8 mouse cellular contexts compared by ENCODE assay signal in the genomic region with DNA sequence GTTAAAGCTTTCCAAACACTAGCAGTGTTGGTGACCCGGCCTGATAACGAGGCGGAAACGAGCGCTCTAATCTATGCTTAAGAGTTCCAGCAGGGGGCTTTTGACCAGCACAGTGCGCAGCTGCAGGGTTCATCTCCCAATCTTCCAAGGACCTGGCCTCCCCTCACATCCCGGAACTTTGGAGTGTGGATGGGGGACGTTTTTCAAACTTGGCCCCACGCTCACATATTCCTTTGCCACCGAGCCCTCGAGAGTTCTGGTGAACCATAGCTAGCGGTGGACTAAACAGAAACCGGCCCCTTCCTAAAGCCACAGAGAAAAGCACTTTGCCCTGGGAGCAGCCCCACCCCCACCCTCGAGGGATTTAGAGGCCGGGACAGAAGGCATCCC. TPM values are rescaled to one million over a fixed set of nuclear protein-coding genes. Genes with fewer than 3 reads are reported as not detected.
DNase-seq lines count a peak whose midpoint lies in the region; ATAC-seq and TF ChIP-seq lines count a peak whose summit lies in the region.

No protein-coding gene starts in this region.

- ATAC-seq in intestine, embryonic 14.5 days (replicated peaks; ENCODE audit: low FRiP score, low TSS enrichment, low read depth), result peak; percentile 82
- peak; percentile 77 for ATAC-seq in neural tube, embryonic 13.5 days (ENCODE audit: low read depth)

- peaks cover 28% of the 10 kb centered on the region for H3K27me3 ChIP-seq in intestine, embryonic 14.5 days (replicated peaks; ENCODE audit: control insufficient read depth, insufficient read depth, low read length)
- H3K27me3 ChIP-seq in neural tube, embryonic 13.5 days, result peaks cover 76% of the 10 kb centered on the region

- peak; percentile 72 to 89 for DNase-seq in adrenal gland, adult (ENCODE audit: inconsistent age in 2 of 2, low spot score in 1 of 2)
- DNase-seq in adrenal gland, postnatal 4 days (ENCODE audit: low spot score in 2 of 2), result no peak
- DNase-seq in adrenal gland, postnatal 25 days, result peak; percentile 53
- DNase-seq in gastrocnemius, postnatal 10 days, result peak; percentile 42
- peak; percentile 78 for DNase-seq in intestine, embryonic 14.5 days (ENCODE audit: low spot score)
- DNase-seq in lung, adult 2 months, result peak; percentile 39
- DNase-seq in layer of hippocampus, postnatal 14 days (ENCODE audit: low spot score in 2 of 2), result no peak

- peak overlapping the region; percentile 44; the same call in 1 of the 2 replicates for H3K27ac ChIP-seq in intestine, embryonic 14.5 days (ENCODE audit: low read depth)
- H3K27ac ChIP-seq in neural tube, embryonic 13.5 days (replicated peaks), result no peak overlapping the region

- H3K4me2 ChIP-seq in intestine, embryonic 14.5 days (ENCODE audit: low read length), result peak overlapping the region; percentile 94
- peak overlapping the region; percentile 67 for H3K4me2 ChIP-seq in neural tube, embryonic 13.5 days

- H3K9me3 ChIP-seq in intestine, embryonic 14.5 days (ENCODE audit: control insufficient read depth, low read length), result no peaks in the 10 kb centered on the region
- no peaks in the 10 kb centered on the region for H3K9me3 ChIP-seq in neural tube, embryonic 13.5 days

- H3K36me3 ChIP-seq in intestine, embryonic 14.5 days (ENCODE audit: control insufficient read depth, insufficient read depth, low read length), result no peaks in the 10 kb centered on the region
- H3K36me3 ChIP-seq in neural tube, embryonic 13.5 days, result no peaks in the 10 kb centered on the region

- H3K4me3 ChIP-seq in intestine, embryonic 14.5 days (ENCODE audit: low read depth, low read length), result peak overlapping the region; percentile 64
- H3K4me3 ChIP-seq in lung, adult 2 months (replicated peaks; ENCODE audit: extremely low read depth, low read depth, low read length), result peak overlapping the region; percentile 64
- peak overlapping the region; percentile 36 for H3K4me3 ChIP-seq in neural tube, embryonic 13.5 days

- no peaks in the 10 kb centered on the region for H3K4me1 ChIP-seq in intestine, embryonic 14.5 days (replicated peaks; ENCODE audit: control insufficient read depth, insufficient read depth, low read length)
- H3K4me1 ChIP-seq in lung, adult 2 months (ENCODE audit: control insufficient read depth, insufficient read depth, low read length), result no peaks in the 10 kb centered on the region
- peaks cover 18% of the 10 kb centered on the region for H3K4me1 ChIP-seq in neural tube, embryonic 13.5 days (replicated peaks)

- H3K9ac ChIP-seq in intestine, embryonic 14.5 days (ENCODE audit: low read length), result peak overlapping the region; percentile 51
- peak overlapping the region; percentile 53 for H3K9ac ChIP-seq in neural tube, embryonic 13.5 days

- 1% methylated on average over 15 of the region's 15 CpGs for WGBS in intestine, embryonic 14.5 days
- under 1% methylated on average over 15 of the region's 15 CpGs for WGBS in lung, adult 2 months
- under 1% methylated on average over 15 of the region's 15 CpGs for WGBS in neural tube, embryonic 13.5 days

- TF ChIP-seq CTCF in lung, adult 2 months (IDR thresholded peaks at IDR 0.05; ENCODE audit: insufficient read depth, low read length), result peak; percentile 59

- peak; percentile 23; the same call in 1 of the 2 replicates for TF ChIP-seq POLR2A in lung, adult 2 months (IDR thresholded peaks at IDR 0.05; ENCODE audit: borderline replicate concordance, extremely low read depth, low read depth, low read length)

RNA-seq across cellular contexts. Expression of gene Utf1, which starts 6.3 kb away (rescaled TPM):
- not detected for total RNA-seq in adrenal gland, postnatal 4 days (2021)
- not detected in 2 replicates for total RNA-seq in adrenal gland, postnatal 25 days (2021)
- total RNA-seq in gastrocnemius, postnatal 10 days (2021), result not detected
- not detected in 2 replicates for polyA plus RNA-seq in intestine, embryonic 14.5 days (2014; fragmentation: Nextera tagmentation; extraction: Ambion mirVana)
- polyA plus RNA-seq in lung, adult 2 months (2012; rRNA removed), result 0.09 TPM in 1 of 2 replicates, not detected in the other
- not detected in 2 replicates for polyA plus RNA-seq in neural tube, embryonic 13.5 days (2015; fragmentation: Nextera tagmentation; extraction: Ambion mirVana)
- total RNA-seq in layer of hippocampus, postnatal 14 days (2021), result not detected

RNA-seq across cellular contexts. Expression of gene 6430531B16Rik, which starts 28.7 kb away (rescaled TPM):
- 1 to 10 TPM in 1 of 2 experiments, under 1 TPM in 1; 0.54 to 1.2 TPM for total RNA-seq in adrenal gland, postnatal 4 days (2021)
- 0.61 TPM in 1 of 2 replicates, not detected in the other for total RNA-seq in adrenal gland, postnatal 25 days (2021)
- not detected for total RNA-seq in gastrocnemius, postnatal 10 days (2021)
- polyA plus RNA-seq in intestine, embryonic 14.5 days (2014; fragmentation: Nextera tagmentation; extraction: Ambion mirVana), result 0.48 TPM in 1 of 2 replicates, not detected in the other
- 5.6 and 6.8 TPM in 2 replicates for polyA plus RNA-seq in lung, adult 2 months (2012; rRNA removed)
- polyA plus RNA-seq in neural tube, embryonic 13.5 days (2015; fragmentation: Nextera tagmentation; extraction: Ambion mirVana), result 0.68 and 0.71 TPM in 2 replicates
- total RNA-seq in layer of hippocampus, postnatal 14 days (2021), result under 1 TPM; 0.39 to 0.83 TPM

RNA-seq across cellular contexts. Expression of gene Adam8, which starts 42.5 kb away (rescaled TPM):
- total RNA-seq in adrenal gland, postnatal 4 days (2021), result 1 to 10 TPM; 1.8 to 2.0 TPM
- total RNA-seq in adrenal gland, postnatal 25 days (2021), result 1.9 and 2.1 TPM in 2 replicates
- 1 to 10 TPM in 1 of 2 experiments, under 1 TPM in 1; 0.35 to 1.1 TPM for total RNA-seq in gastrocnemius, postnatal 10 days (2021)
- 1.6 and 2.1 TPM in 2 replicates for polyA plus RNA-seq in intestine, embryonic 14.5 days (2014; fragmentation: Nextera tagmentation; extraction: Ambion mirVana)
- 19.2 and 21.2 TPM in 2 replicates for polyA plus RNA-seq in lung, adult 2 months (2012; rRNA removed)
- 3.3 and 3.4 TPM in 2 replicates for polyA plus RNA-seq in neural tube, embryonic 13.5 days (2015; fragmentation: Nextera tagmentation; extraction: Ambion mirVana)
- 1 to 10 TPM; 1.5 to 1.9 TPM for total RNA-seq in layer of hippocampus, postnatal 14 days (2021)

RNA-seq across cellular contexts. Expression of gene Kndc1, which starts 55.4 kb away (rescaled TPM):
- 1 to 10 TPM; 1.6 to 1.7 TPM for total RNA-seq in adrenal gland, postnatal 4 days (2021)
- total RNA-seq in adrenal gland, postnatal 25 days (2021), result 0.57 and 1.1 TPM in 2 replicates
- total RNA-seq in gastrocnemius, postnatal 10 days (2021), result under 1 TPM; 0.27 to 0.40 TPM
- 0.20 and 0.55 TPM in 2 replicates for polyA plus RNA-seq in intestine, embryonic 14.5 days (2014; fragmentation: Nextera tagmentation; extraction: Ambion mirVana)
- polyA plus RNA-seq in lung, adult 2 months (2012; rRNA removed), result 4.8 and 5.6 TPM in 2 replicates
- 5.8 and 6.0 TPM in 2 replicates for polyA plus RNA-seq in neural tube, embryonic 13.5 days (2015; fragmentation: Nextera tagmentation; extraction: Ambion mirVana)
- 10 to 100 TPM; 78.2 to 96.6 TPM for total RNA-seq in layer of hippocampus, postnatal 14 days (2021)

Comparison
In these comparisons a context has a peak if more than half of its experiments do, and no peak if none do; other contexts are left out.
1. DNase-seq: peak in adrenal gland, adult (2 of 2), adrenal gland, postnatal 25 days (single experiment), gastrocnemius, postnatal 10 days (single experiment), intestine, embryonic 14.5 days (single experiment) and lung, adult 2 months (single experiment); none in adrenal gland, postnatal 4 days (0 of 2) and layer of hippocampus, postnatal 14 days (0 of 2).
2. Peak in every context shown above with its lines, with median percentiles within 50 percentile points of each other: H3K4me3 ChIP-seq.